Mouse (Mus musculus) heart, adult 10 weeks (tissue): ENCODE results near the gene Gm6351. TPM values are rescaled to one million over a fixed set of nuclear protein-coding genes. Genes with fewer than 3 reads are reported as not detected.

ENCODE experiments used
- polyA plus RNA-seq: library from polyadenylated mRNA; stranded (reverse); fragments of 350-450 nt; fragmentation: Illumina TruSeq; extraction: RNeasy Lipid Tissue Mini Kit (QIAGEN cat#74804); gene quantifications from one replicate; pipeline ENCODE4 v1.2.3, GENCODE M21; 2014; ENCODE audit warnings: low read depth, low replicate concordance

Gene Gm6351
- polyA plus RNA-seq: not detected

GRCm38 (mm10) chr5:94076085-94076484 is at the start of gene Gm6351:
Gene Gm6351 (plus strand): TSS chr5:94076385.

GRCm38 (mm10) chr5:94070445-94070844 is 5.7 kb upstream of the Gm6351 start, which contains the start of gene BC061212:
Gene BC061212 (minus strand): TSS chr5:94070545.

Other genes with a start within 250 kb of the Gm6351 start
- not detected for gene Gm7792, start 232.6 kb upstream of the Gm6351 start, polyA plus RNA-seq
- gene Gm16429, start 147.3 kb upstream of the Gm6351 start, polyA plus RNA-seq: not detected
- not detected for gene BC061212, start 5.8 kb upstream of the Gm6351 start, polyA plus RNA-seq
- gene Gm3106, start 141.6 kb downstream of the Gm6351 start, polyA plus RNA-seq: not detected
- not detected for gene A430089I19Rik, start 230.4 kb downstream of the Gm6351 start, polyA plus RNA-seq
- not detected for gene Gm6502, start 238.1 kb downstream of the Gm6351 start, polyA plus RNA-seq